Mouse (Mus musculus) cortical plate, adult 2 months (tissue): ENCODE data around the gene Hsd17b3. TPM values are rescaled to one million over a fixed set of nuclear protein-coding genes. Genes with fewer than 3 reads are reported as not detected.
A peak's percentile ranks its signal among the peaks of the same experiment; 100 is the strongest.

Experiments
- H3K27ac ChIP-seq: fragments of 200-500 bp; 2 replicates; pipeline ENCODE4 v1.5.1; 2012; ENCODE audit warnings: low read length, control low read depth, inconsistent platforms; ENCODE audit not compliant: insufficient read depth
- H3K4me1 ChIP-seq: fragments of 200-500 bp; 2 replicates; pipeline ENCODE4 v1.6.1; 2011; ENCODE audit warnings: low read length; ENCODE audit not compliant: control insufficient read depth, insufficient read depth
- H3K4me3 ChIP-seq: fragments of 200-500 bp; 2 replicates; pipeline ENCODE4 v1.5.1; 2011; ENCODE audit warnings: mild to moderate bottlenecking, low read length, control low read depth; ENCODE audit not compliant: insufficient read depth
- CTCF ChIP-seq: fragments of 200-500 bp; IDR thresholded peaks from 2 replicates; pipeline ENCODE4 v1.5.1; 2011; ENCODE audit warnings: mild to moderate bottlenecking, control low read depth, low read length; ENCODE audit not compliant: insufficient read depth; ENCODE audit errors: extremely low read depth
- POLR2A ChIP-seq: fragments of 200-500 bp; IDR thresholded peaks from 2 replicates; pipeline ENCODE4 v1.6.1; 2011; ENCODE audit warnings: mild to moderate bottlenecking, low read length, control low read depth; ENCODE audit not compliant: insufficient read depth; ENCODE audit errors: extremely low read depth
- polyA plus RNA-seq: library from polyadenylated mRNA; depleted of rRNA; stranded (reverse); fragments of >200 nt; gene quantifications from 2 replicates; pipeline ENCODE4 v1.2.3, GENCODE M21; 2012; rRNA removed

The Hsd17b3 gene
- not detected in 2 replicates for polyA plus RNA-seq

- TF ChIP-seq CTCF: no peak
- no peak for TF ChIP-seq POLR2A
- H3K4me3 ChIP-seq: no peak within 1 kb of the TSS
Observed at GRCm38 (mm10) chr13:64089130-64089529, at the start of gene Hsd17b3. Hsd17b3 (minus strand) TSS chr13:64089230.

GRCm38 (mm10) chr13:64129616-64130375, 40.8 kb upstream of the Hsd17b3 start:
- no peak overlapping the region for H3K27ac ChIP-seq

More at GRCm38 (mm10) chr13:64089130-64089529, at the start of gene Hsd17b3:
- H3K27ac ChIP-seq: no peak within 1 kb of the TSS
- H3K4me1 ChIP-seq: no peaks in the 10 kb centered on the region

GRCm38 (mm10) chr13:64128858-64129615, 40.0 kb upstream of the Hsd17b3 start, which contains the start of gene Slc35d2:
Slc35d2 (minus strand) TSS chr13:64129368.
- Histone ChIP-seq H3K4me3 (peak within 1 kb of the TSS; percentile 45), H3K4me1 (no peaks in the 10 kb centered on the region), H3K27ac (peak within 1 kb of the TSS; percentile 49; the same call in 1 of the 2 replicates)
- TF ChIP-seq POLR2A (no peak), CTCF (no peak)

More at GRCm38 (mm10) chr13:64129616-64130375, 40.8 kb upstream of the Hsd17b3 start:
- TF ChIP-seq CTCF (0 out of 2 replicates have a peak, but pooled peaks have one; percentile 14), POLR2A (no peak)
- H3K4me3 ChIP-seq: peak overlapping the region; percentile 45
- no peaks in the 10 kb centered on the region for H3K4me1 ChIP-seq

GRCm38 (mm10) chr13:64126316-64126715, 37.3 kb upstream of the Hsd17b3 start:
- Histone ChIP-seq H3K4me3 (no peak overlapping the region), H3K4me1 (no peaks in the 10 kb centered on the region), H3K27ac (no peak overlapping the region)
- TF ChIP-seq CTCF (no peak), POLR2A (no peak)

- Histone ChIP-seq H3K4me1 (no peaks in the 10 kb centered on the region), H3K27ac (no peak overlapping the region), H3K4me3 (no peak overlapping the region)
- TF ChIP-seq CTCF (no peak), POLR2A (no peak)
Observed at GRCm38 (mm10) chr13:64124886-64125285, 35.9 kb upstream of the Hsd17b3 start.

- Histone ChIP-seq H3K4me1 (no peaks in the 10 kb centered on the region), H3K4me3 (no peak overlapping the region), H3K27ac (no peak overlapping the region)
- TF ChIP-seq POLR2A (no peak), CTCF (no peak)
Observed at GRCm38 (mm10) chr13:64123491-64124188, 34.6 kb upstream of the Hsd17b3 start.

- H3K27ac ChIP-seq: no peak overlapping the region
- H3K4me1 ChIP-seq: no peaks in the 10 kb centered on the region
- TF ChIP-seq CTCF (no peak), POLR2A (no peak)
- H3K4me3 ChIP-seq: no peak overlapping the region
Observed at GRCm38 (mm10) chr13:64120760-64121159, 31.7 kb upstream of the Hsd17b3 start.

GRCm38 (mm10) chr13:64117442-64117841, 28.4 kb upstream of the Hsd17b3 start:
- H3K27ac ChIP-seq: no peak overlapping the region
- H3K4me3 ChIP-seq: no peak overlapping the region
- no peaks in the 10 kb centered on the region for H3K4me1 ChIP-seq
- TF ChIP-seq POLR2A: no peak
- no peak for TF ChIP-seq CTCF

GRCm38 (mm10) chr13:64110421-64110820, 21.4 kb upstream of the Hsd17b3 start:
- TF ChIP-seq CTCF (no peak), POLR2A (no peak)
- no peaks in the 10 kb centered on the region for H3K4me1 ChIP-seq
- H3K27ac ChIP-seq: no peak overlapping the region
- H3K4me3 ChIP-seq: no peak overlapping the region
